Mouse (Mus musculus) liver, adult (tissue): ENCODE measurements around the gene Ankrd39.

Source experiments
- GATA4 ChIP-seq: IDR thresholded peaks from 2 replicates; pipeline ENCODE4 v1.6.1; 2014; ENCODE audit warnings: mild to moderate bottlenecking, low read length; ENCODE audit not compliant: insufficient replicate concordance

Ankrd39 gene

GRCm38 (mm10) chr1:36546888-36547471, at the start of gene Ankrd39:
Gene Ankrd39, minus strand, starts transcription at chr1:36547445.
- peak; percentile 48; the same call in 1 of the 2 replicates for TF ChIP-seq GATA4

GRCm38 (mm10) chr1:36596114-36596513, 48.9 kb upstream of the Ankrd39 start:
- no peak for TF ChIP-seq GATA4

- TF ChIP-seq GATA4: no peak
These were observed 48.1 kb upstream of the Ankrd39 start for GRCm38 (mm10) chr1:36595167-36595931.

DNA sequence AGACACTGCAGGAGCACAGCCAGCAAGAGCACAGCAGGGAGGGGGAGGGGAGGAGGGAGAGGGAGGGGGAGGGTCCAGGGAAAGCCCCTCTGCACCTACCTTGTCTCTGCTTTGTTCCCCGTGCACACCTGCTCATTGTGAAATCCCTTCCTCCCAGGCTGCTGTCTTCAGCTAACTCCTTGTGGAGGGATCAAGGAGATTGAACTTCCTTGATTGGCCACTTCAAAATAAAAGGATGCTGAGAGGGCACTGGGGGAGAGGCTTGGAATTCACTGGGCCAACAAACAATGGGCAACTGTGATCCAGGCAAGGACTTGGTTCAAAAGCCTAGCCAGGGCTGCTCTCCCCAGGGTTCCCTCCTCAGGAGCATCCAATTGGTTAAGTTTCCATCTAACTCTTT, 45.9 kb upstream of the Ankrd39 start:
- no peak for TF ChIP-seq GATA4

DNA sequence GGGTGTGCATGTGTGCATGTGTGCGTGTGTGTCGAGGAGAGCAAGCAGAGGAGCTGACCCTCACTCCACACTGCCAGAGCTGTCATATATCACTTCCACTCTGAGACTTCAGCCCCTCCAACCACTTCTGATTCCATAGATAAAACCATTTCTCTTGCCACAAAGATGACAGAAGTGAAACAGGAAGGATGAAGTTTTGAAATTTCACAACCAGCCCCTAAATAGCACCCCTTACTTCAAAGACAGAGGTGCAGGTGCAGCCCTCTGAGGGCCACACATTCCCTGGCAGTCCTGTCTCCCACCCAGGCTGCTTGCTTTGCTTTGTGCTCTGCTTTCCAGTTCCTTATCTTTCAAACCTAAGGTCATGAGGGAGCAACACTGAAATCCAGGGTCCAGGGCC, 44.2 kb upstream of the Ankrd39 start:
- no peak for TF ChIP-seq GATA4

GRCm38 (mm10) chr1:36590664-36591063, 43.4 kb upstream of the Ankrd39 start:
- TF ChIP-seq GATA4: no peak

GRCm38 (mm10) chr1:36589486-36589885, 42.2 kb upstream of the Ankrd39 start:
- no peak for TF ChIP-seq GATA4

DNA sequence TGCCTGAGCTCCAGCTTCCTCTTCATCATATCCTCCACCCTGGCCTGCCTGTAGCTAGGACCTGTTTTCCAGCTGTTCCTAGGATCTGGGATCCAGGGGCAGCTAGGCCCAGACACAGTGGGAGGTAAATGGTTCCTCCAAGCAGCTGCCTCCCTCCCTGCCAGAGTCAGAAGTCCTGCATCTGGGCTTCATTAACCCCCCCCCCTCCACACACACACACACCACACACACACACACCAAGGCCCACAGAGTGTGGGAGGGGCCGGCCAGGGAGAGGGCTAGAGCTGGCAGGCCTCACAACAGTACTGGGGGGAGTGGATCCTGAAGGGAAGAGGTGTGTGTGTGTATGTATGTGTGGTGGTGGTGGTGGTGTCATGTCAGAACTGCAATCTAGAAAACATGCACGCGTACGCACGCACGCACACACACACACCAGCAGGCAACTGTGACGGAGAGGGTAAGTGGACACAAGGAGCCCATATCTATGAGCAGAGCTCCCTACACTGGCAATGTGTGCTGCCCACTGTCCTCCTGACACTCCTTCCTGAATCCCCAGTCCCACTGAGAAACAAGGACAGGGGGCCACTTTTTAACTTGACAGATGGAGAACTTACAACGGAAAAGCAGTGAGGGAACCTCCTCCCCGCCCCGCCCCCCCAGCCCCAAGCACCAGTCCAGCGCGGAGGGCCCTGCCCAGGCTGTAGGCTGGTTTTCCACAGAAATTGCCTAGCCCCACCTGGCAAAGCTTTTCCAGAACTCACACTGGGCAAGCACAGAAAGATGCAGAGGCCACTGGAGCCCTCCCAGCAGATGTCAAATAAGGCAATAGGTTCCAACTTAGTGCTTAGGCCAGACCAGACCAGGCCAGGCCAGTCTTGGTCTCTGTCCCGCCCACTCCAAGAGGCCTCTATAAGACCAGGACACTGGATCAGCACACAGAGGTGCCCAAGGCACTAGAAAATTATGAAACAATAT, 41.5 kb upstream of the Ankrd39 start:
- no peak for TF ChIP-seq GATA4

DNA sequence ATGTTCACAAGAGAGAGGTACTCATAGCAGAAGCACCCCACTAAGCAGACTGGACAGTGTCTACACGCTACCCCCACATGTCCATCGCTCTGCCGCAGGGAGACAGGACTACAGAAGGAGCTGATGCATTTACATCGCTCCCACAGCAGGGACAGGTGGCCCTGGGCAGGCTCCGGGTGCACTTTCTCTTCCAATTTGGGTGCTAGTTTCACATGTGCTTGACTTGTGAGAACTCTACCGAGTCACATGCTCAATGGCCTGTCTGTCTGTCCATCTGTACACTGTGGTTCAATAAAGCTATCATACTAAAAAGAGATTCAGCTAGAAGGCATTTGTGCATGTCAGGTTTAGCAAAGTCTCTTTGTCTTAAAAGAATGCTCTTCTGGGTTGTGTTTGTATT, 40.6 kb upstream of the Ankrd39 start:
- TF ChIP-seq GATA4: no peak

- TF ChIP-seq GATA4: no peak
These were observed 39.0 kb upstream of the Ankrd39 start for GRCm38 (mm10) chr1:36586288-36586687.

DNA sequence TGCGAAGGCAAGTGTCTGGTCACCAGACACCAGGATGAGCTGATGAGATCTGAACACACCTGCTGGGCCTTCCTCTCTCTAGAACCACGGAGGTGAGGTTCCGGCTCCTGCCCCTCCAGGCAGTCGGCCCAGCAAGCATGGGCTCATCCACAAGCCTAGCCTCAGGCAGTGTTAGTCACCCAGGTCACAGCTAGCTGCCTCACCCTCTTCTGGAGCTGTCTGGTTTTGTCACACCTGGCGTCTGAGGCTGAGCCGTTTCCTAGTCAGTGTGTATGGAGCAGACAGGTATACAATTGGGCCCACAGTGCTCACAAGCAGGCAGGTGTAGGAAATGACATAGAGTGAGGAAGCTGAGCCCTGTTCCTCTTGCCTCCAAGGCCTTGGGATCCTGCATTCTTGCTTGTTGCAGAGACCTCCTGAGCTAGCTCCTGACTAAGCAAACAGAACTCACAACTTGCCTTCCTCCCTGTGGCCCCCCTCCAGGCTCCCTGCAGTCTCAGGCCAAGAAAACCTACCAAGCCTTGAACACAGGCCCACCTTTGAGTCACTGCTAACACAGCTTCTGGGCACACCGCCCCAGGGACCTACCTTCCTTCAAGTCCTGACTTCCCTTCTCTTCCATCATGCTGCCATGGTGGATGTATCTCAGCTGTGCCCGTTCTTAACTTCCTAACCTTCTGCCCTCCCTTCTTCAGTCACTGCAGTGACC, 36.3 kb upstream of the Ankrd39 start:
- TF ChIP-seq GATA4: no peak

DNA sequence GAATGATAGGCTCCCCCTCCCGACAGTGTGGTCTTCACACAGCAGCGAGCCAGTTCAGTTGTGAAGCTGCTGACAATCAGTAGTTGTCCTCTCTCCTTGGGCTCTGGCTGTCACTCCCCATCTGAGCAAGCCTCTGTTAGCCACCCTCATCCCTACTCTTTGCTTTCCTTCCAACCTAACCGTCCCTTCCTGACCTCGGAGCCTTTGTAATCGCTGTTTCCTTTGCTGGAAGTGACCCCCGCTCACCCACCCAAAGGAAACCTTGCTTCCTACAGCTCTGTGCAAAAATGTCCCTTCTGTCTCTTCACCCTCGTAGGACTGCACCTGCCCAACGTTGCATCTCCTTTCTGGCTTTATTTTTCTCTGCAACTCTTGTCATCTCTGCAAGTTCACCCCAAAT, 35.0 kb upstream of the Ankrd39 start:
- TF ChIP-seq GATA4: no peak

- no peak for TF ChIP-seq GATA4
These were observed 34.0 kb upstream of the Ankrd39 start for GRCm38 (mm10) chr1:36581260-36581659.

GRCm38 (mm10) chr1:36580384-36581207, 33.4 kb upstream of the Ankrd39 start:
- TF ChIP-seq GATA4: no peak
